Comparison of ENCODE assay signal across 8 mouse cellular contexts in genomic region chr17:11067076-11067703, GRCm38 (mm10).
DNase-seq lines count a peak whose midpoint lies in the region; ATAC-seq lines count a peak whose summit lies in the region.

No protein-coding gene starts in this region.

- H3K36me3 ChIP-seq in heart, embryonic 16.5 days (ENCODE audit: control insufficient read depth, insufficient read depth), result no peaks in the 10 kb centered on the region
- H3K36me3 ChIP-seq in intestine, embryonic 16.5 days (ENCODE audit: control insufficient read depth, insufficient read depth, low read length), result no peaks in the 10 kb centered on the region

- DNase-seq in heart, postnatal 14 days, result no peak
- DNase-seq in embryo, embryonic 11 days, result peak; percentile 70
- peak; percentile 57 for DNase-seq in neural tube, embryonic 10.5 days (ENCODE audit: extremely low spot score, low spot score)
- DNase-seq in B cell, adult 2 months, result no peak
- DNase-seq in liver, result no peak
- DNase-seq in adipocyte (ENCODE audit: low spot score), result no peak

- H3K4me2 ChIP-seq in heart, embryonic 16.5 days (ENCODE audit: low read depth, low read length), result peak overlapping the region; percentile 54
- 0 out of 2 replicates have a peak overlapping the region, but pooled peaks have one; percentile 1 for H3K4me2 ChIP-seq in intestine, embryonic 16.5 days (ENCODE audit: low read depth, low read length)

- H3K4me3 ChIP-seq in heart, embryonic 16.5 days (ENCODE audit: low read length), result peak overlapping the region; percentile 18; the same call in 1 of the 2 replicates
- no peak overlapping the region for H3K4me3 ChIP-seq in intestine, embryonic 16.5 days (ENCODE audit: low read length)

- H3K9me3 ChIP-seq in heart, embryonic 16.5 days (replicated peaks; ENCODE audit: control insufficient read depth, low read length), result no peaks in the 10 kb centered on the region
- H3K9me3 ChIP-seq in intestine, embryonic 16.5 days (ENCODE audit: control insufficient read depth, low read length), result no peaks in the 10 kb centered on the region

- 18% methylated on average over 16 of the region's 16 CpGs for WGBS in heart, embryonic 16.5 days
- WGBS in intestine, embryonic 16.5 days, result 8% methylated on average over 16 of the region's 16 CpGs

- H3K9ac ChIP-seq in heart, embryonic 16.5 days (ENCODE audit: low read length), result no peak overlapping the region
- H3K9ac ChIP-seq in intestine, embryonic 16.5 days (ENCODE audit: low read depth, low read length), result no peak overlapping the region

- ATAC-seq in heart, embryonic 16.5 days (replicated peaks; ENCODE audit: extremely low read depth, insufficient read depth, low FRiP score), result no peak
- no peak for ATAC-seq in intestine, embryonic 16.5 days

- H3K4me1 ChIP-seq in heart, embryonic 16.5 days (ENCODE audit: control insufficient read depth, insufficient read depth, low read length), result 0 out of 2 replicates have a peak, but pooled peaks cover 3% of the 10 kb centered on the region
- 0 out of 2 replicates have a peak, but pooled peaks cover 5% of the 10 kb centered on the region for H3K4me1 ChIP-seq in intestine, embryonic 16.5 days (ENCODE audit: control insufficient read depth, insufficient read depth, low read length)

- no peaks in the 10 kb centered on the region for H3K27me3 ChIP-seq in heart, embryonic 16.5 days (ENCODE audit: control insufficient read depth, insufficient read depth, low read length)
- no peaks in the 10 kb centered on the region for H3K27me3 ChIP-seq in intestine, embryonic 16.5 days (replicated peaks; ENCODE audit: control insufficient read depth, insufficient read depth, low read length)

- no peak overlapping the region for H3K27ac ChIP-seq in heart, embryonic 16.5 days (ENCODE audit: low read length)
- no peak overlapping the region for H3K27ac ChIP-seq in intestine, embryonic 16.5 days (ENCODE audit: low read length)

- intact Hi-C loops in heart, postnatal 14 days (cut with DNase I), result loop anchor here (5.0 to 10.0 kb wide), 4 partner anchors 552 to 1900 kb away; no protein-coding TSS in a partner anchor

Comparison
In these comparisons a context has a peak if more than half of its experiments do, and no peak if none do; other contexts are left out.
1. DNase-seq: peak in embryo, embryonic 11 days (single experiment) and neural tube, embryonic 10.5 days (single experiment); none in heart, postnatal 14 days (0 of 2), B cell, adult 2 months (0 of 2), liver (single experiment) and adipocyte (single experiment).